Mouse (Mus musculus): ENCODE results near the gene Kcne2. TPM values are rescaled to one million over a fixed set of nuclear protein-coding genes. Genes with fewer than 3 reads are reported as not detected.

Gene Kcne2
- polyA plus RNA-seq (2016; fragmentation: Nextera tagmentation; extraction: Ambion mirVana), result 0.18 TPM in 1 of 2 replicates, not detected in the other

- H3K36me3 ChIP-seq, result no peaks in the 10 kb centered on the region
- DNase-seq (ENCODE audit: low spot score), result no peak
- no peak within 1 kb of the TSS for H3K4me3 ChIP-seq
- H3K27me3 ChIP-seq (ENCODE audit: low read depth, poor library complexity, severe bottlenecking), result no peaks in the 10 kb centered on the region
- WGBS, result 82% methylated on average over 10 of the region's 10 CpGs
- 0 out of 2 replicates have a peak, but pooled peaks cover 6% of the 10 kb centered on the region for H3K4me1 ChIP-seq
- H3K9me3 ChIP-seq (replicated peaks), result no peaks in the 10 kb centered on the region
- no peak within 1 kb of the TSS for H3K27ac ChIP-seq
These were observed at the start of gene Kcne2 for GRCm38 (mm10) chr16:92292101-92292500. Gene Kcne2, plus strand, starts transcription at chr16:92292389.

- H3K27ac ChIP-seq, result no peak overlapping the region
- no peaks in the 10 kb centered on the region for H3K4me1 ChIP-seq
- WGBS, result 44% methylated on average over 2 of the region's 2 CpGs
- no peaks in the 10 kb centered on the region for H3K36me3 ChIP-seq
- DNase-seq (ENCODE audit: low spot score), result no peak
- H3K9me3 ChIP-seq (replicated peaks), result no peaks in the 10 kb centered on the region
- H3K4me3 ChIP-seq, result no peak overlapping the region
- no peaks in the 10 kb centered on the region for H3K27me3 ChIP-seq (ENCODE audit: low read depth, poor library complexity, severe bottlenecking)
These were observed 46.3 kb upstream of the Kcne2 start for GRCm38 (mm10) chr16:92245909-92246308.

GRCm38 (mm10) chr16:92246974-92247373 is 45.2 kb upstream of the Kcne2 start:
- Histone ChIP-seq H3K4me1 (no peaks in the 10 kb centered on the region), H3K9me3 (replicated peaks) (no peaks in the 10 kb centered on the region), H3K27me3 (ENCODE audit: low read depth, poor library complexity, severe bottlenecking) (no peaks in the 10 kb centered on the region), H3K27ac (no peak overlapping the region), H3K36me3 (no peaks in the 10 kb centered on the region), H3K4me3 (no peak overlapping the region)
- DNase-seq (ENCODE audit: low spot score), result no peak
- WGBS, result 71% methylated on average over 2 of the region's 2 CpGs

GRCm38 (mm10) chr16:92247700-92248099 is 44.5 kb upstream of the Kcne2 start:
- no peaks in the 10 kb centered on the region for H3K9me3 ChIP-seq (replicated peaks)
- H3K4me3 ChIP-seq, result no peak overlapping the region
- WGBS, result 84% methylated on average over 11 of the region's 11 CpGs
- H3K27ac ChIP-seq, result no peak overlapping the region
- DNase-seq (ENCODE audit: low spot score), result no peak
- H3K36me3 ChIP-seq, result no peaks in the 10 kb centered on the region
- H3K4me1 ChIP-seq, result peaks cover 6% of the 10 kb centered on the region
- H3K27me3 ChIP-seq (ENCODE audit: low read depth, poor library complexity, severe bottlenecking), result no peaks in the 10 kb centered on the region

- Histone ChIP-seq H3K36me3 (no peaks in the 10 kb centered on the region), H3K9me3 (replicated peaks) (no peaks in the 10 kb centered on the region), H3K4me3 (no peak overlapping the region), H3K4me1 (peaks cover 19% of the 10 kb centered on the region), H3K27ac (no peak overlapping the region), H3K27me3 (ENCODE audit: low read depth, poor library complexity, severe bottlenecking) (no peaks in the 10 kb centered on the region)
- no peak for DNase-seq (ENCODE audit: low spot score)
- WGBS, result 85% methylated on average over 3 of the region's 3 CpGs
These were observed 42.5 kb upstream of the Kcne2 start for GRCm38 (mm10) chr16:92249681-92250080.

- no peak for DNase-seq (ENCODE audit: low spot score)
- H3K9me3 ChIP-seq (replicated peaks), result no peaks in the 10 kb centered on the region
- no peaks in the 10 kb centered on the region for H3K27me3 ChIP-seq (ENCODE audit: low read depth, poor library complexity, severe bottlenecking)
- H3K36me3 ChIP-seq, result no peaks in the 10 kb centered on the region
- H3K4me1 ChIP-seq, result peaks cover 19% of the 10 kb centered on the region
- whole genome bisulfite sequencing, result 86% methylated on average over 5 of the region's 5 CpGs
- no peak overlapping the region for H3K4me3 ChIP-seq
- H3K27ac ChIP-seq, result no peak overlapping the region
These were observed 41.7 kb upstream of the Kcne2 start for GRCm38 (mm10) chr16:92250452-92250851.

- Histone ChIP-seq H3K27me3 (ENCODE audit: low read depth, poor library complexity, severe bottlenecking) (no peaks in the 10 kb centered on the region), H3K4me1 (peaks cover 19% of the 10 kb centered on the region)
- WGBS, result 89% methylated on average over 3 of the region's 3 CpGs
These were observed 37.9 kb upstream of the Kcne2 start for GRCm38 (mm10) chr16:92254316-92254715.

GRCm38 (mm10) chr16:92267861-92268260 is 24.3 kb upstream of the Kcne2 start:
- no peak for DNase-seq (ENCODE audit: low spot score)
- Histone ChIP-seq H3K27ac (no peak overlapping the region), H3K4me3 (no peak overlapping the region), H3K27me3 (ENCODE audit: low read depth, poor library complexity, severe bottlenecking) (no peaks in the 10 kb centered on the region), H3K36me3 (no peaks in the 10 kb centered on the region), H3K4me1 (no peaks in the 10 kb centered on the region), H3K9me3 (replicated peaks) (no peaks in the 10 kb centered on the region)
- 85% methylated on average over 12 of the region's 12 CpGs for WGBS

More at GRCm38 (mm10) chr16:92254316-92254715, 37.9 kb upstream of the Kcne2 start:
- Histone ChIP-seq H3K4me3 (no peak overlapping the region), H3K27ac (no peak overlapping the region), H3K9me3 (replicated peaks) (no peaks in the 10 kb centered on the region), H3K36me3 (no peaks in the 10 kb centered on the region)
- no peak for DNase-seq (ENCODE audit: low spot score)

- Histone ChIP-seq H3K9me3 (replicated peaks) (no peaks in the 10 kb centered on the region), H3K4me1 (peaks cover 9% of the 10 kb centered on the region; the same call in 1 of the 2 replicates), H3K27ac (no peak overlapping the region), H3K4me3 (no peak overlapping the region), H3K27me3 (ENCODE audit: low read depth, poor library complexity, severe bottlenecking) (no peaks in the 10 kb centered on the region), H3K36me3 (no peaks in the 10 kb centered on the region)
- no peak for DNase-seq (ENCODE audit: low spot score)
- WGBS, result 77% methylated on average over 5 of the region's 5 CpGs
These were observed 17.7 kb upstream of the Kcne2 start for GRCm38 (mm10) chr16:92274516-92274915.

GRCm38 (mm10) chr16:92275526-92275925 is 16.7 kb upstream of the Kcne2 start:
- 86% methylated on average over 4 of the region's 4 CpGs for WGBS
- Histone ChIP-seq H3K4me1 (peaks cover 9% of the 10 kb centered on the region; the same call in 1 of the 2 replicates), H3K27ac (no peak overlapping the region), H3K4me3 (no peak overlapping the region), H3K36me3 (no peaks in the 10 kb centered on the region), H3K27me3 (ENCODE audit: low read depth, poor library complexity, severe bottlenecking) (no peaks in the 10 kb centered on the region), H3K9me3 (replicated peaks) (no peaks in the 10 kb centered on the region)
- no peak for DNase-seq (ENCODE audit: low spot score)

- Histone ChIP-seq H3K36me3 (no peaks in the 10 kb centered on the region), H3K4me1 (peaks cover 16% of the 10 kb centered on the region), H3K27ac (peak overlapping the region; percentile 32; the same call in 1 of the 2 replicates), H3K9me3 (replicated peaks) (no peaks in the 10 kb centered on the region), H3K27me3 (ENCODE audit: low read depth, poor library complexity, severe bottlenecking) (peaks cover 8% of the 10 kb centered on the region; the same call in 1 of the 2 replicates), H3K4me3 (no peak overlapping the region)
- WGBS, result 81% methylated on average over 5 of the region's 5 CpGs
- DNase-seq (ENCODE audit: low spot score), result no peak
These were observed 9.5 kb upstream of the Kcne2 start for GRCm38 (mm10) chr16:92282671-92283070.

GRCm38 (mm10) chr16:92285068-92285467 is 7.1 kb upstream of the Kcne2 start:
- no peak overlapping the region for H3K4me3 ChIP-seq
- no peaks in the 10 kb centered on the region for H3K36me3 ChIP-seq
- H3K27ac ChIP-seq, result no peak overlapping the region
- H3K9me3 ChIP-seq (replicated peaks), result no peaks in the 10 kb centered on the region
- no peak for DNase-seq (ENCODE audit: low spot score)
- peaks cover 19% of the 10 kb centered on the region for H3K4me1 ChIP-seq
- peaks cover 8% of the 10 kb centered on the region; the same call in 1 of the 2 replicates for H3K27me3 ChIP-seq (ENCODE audit: low read depth, poor library complexity, severe bottlenecking)
- WGBS, result 45% methylated on average over 10 of the region's 10 CpGs

GRCm38 (mm10) chr16:92286609-92287008 is 5.6 kb upstream of the Kcne2 start:
- 19% methylated on average over 7 of the region's 7 CpGs for WGBS
- H3K36me3 ChIP-seq, result no peaks in the 10 kb centered on the region

GRCm38 (mm10) chr16:92288778-92289177 is 3.4 kb upstream of the Kcne2 start:
- Histone ChIP-seq H3K27ac (no peak overlapping the region), H3K4me3 (no peak overlapping the region), H3K9me3 (replicated peaks) (no peaks in the 10 kb centered on the region), H3K4me1 (peaks cover 9% of the 10 kb centered on the region; the same call in 1 of the 2 replicates), H3K36me3 (no peaks in the 10 kb centered on the region), H3K27me3 (ENCODE audit: low read depth, poor library complexity, severe bottlenecking) (peaks cover 8% of the 10 kb centered on the region; the same call in 1 of the 2 replicates)
- WGBS, result 87% methylated on average over 9 of the region's 9 CpGs
- DNase-seq (ENCODE audit: low spot score), result no peak

More at GRCm38 (mm10) chr16:92286609-92287008, 5.6 kb upstream of the Kcne2 start:
- no peak overlapping the region for H3K4me3 ChIP-seq
- H3K9me3 ChIP-seq (replicated peaks), result no peaks in the 10 kb centered on the region
- H3K27me3 ChIP-seq (ENCODE audit: low read depth, poor library complexity, severe bottlenecking), result peaks cover 8% of the 10 kb centered on the region; the same call in 1 of the 2 replicates
- peaks cover 19% of the 10 kb centered on the region for H3K4me1 ChIP-seq
- DNase-seq (ENCODE audit: low spot score), result peak; percentile 92
- no peak overlapping the region for H3K27ac ChIP-seq
